Mouse (Mus musculus) embryo, embryonic 9.5 days (tissue): ENCODE data around the gene Ahnak.
"Not testable (repeated sequence)": the region's sequence is repeated elsewhere in the genome, so short reads cannot be mapped to it uniquely, and the experiment has no call there.

Experiments used
- DNase-seq: peaks from one replicate; pipeline ENCODE4 v3.0.0-alpha.2; 2017; ENCODE audit errors: extremely low spot score

The Ahnak gene

GRCm38 (mm10) chr19:9097441-9097840 is 108.4 kb downstream of the Ahnak start:
- DNase-seq = no peak

- DNase-seq = no peak
These were observed 110.7 kb downstream of the Ahnak start for GRCm38 (mm10) chr19:9099751-9100150.

- DNase-seq = no peak
These were observed 111.4 kb downstream of the Ahnak start for GRCm38 (mm10) chr19:9100297-9101061.

- DNase-seq = no peak
These were observed 112.0 kb downstream of the Ahnak start for GRCm38 (mm10) chr19:9101062-9101457.

GRCm38 (mm10) chr19:9103986-9104385 is 114.9 kb downstream of the Ahnak start:
- DNase-seq = no peak

GRCm38 (mm10) chr19:9105101-9105685 is 116.1 kb downstream of the Ahnak start:
- no peak for DNase-seq

GRCm38 (mm10) chr19:9106096-9106495 is 117.0 kb downstream of the Ahnak start:
- no peak for DNase-seq

- peak; percentile 15 for DNase-seq
These were observed 117.8 kb downstream of the Ahnak start for GRCm38 (mm10) chr19:9106751-9107378.

- DNase-seq = no peak
These were observed 118.3 kb downstream of the Ahnak start for GRCm38 (mm10) chr19:9107379-9107755.

- no peak for DNase-seq
These were observed 119.5 kb downstream of the Ahnak start for GRCm38 (mm10) chr19:9108536-9108935.

GRCm38 (mm10) chr19:9110182-9110869 is 121.2 kb downstream of the Ahnak start:
- peak; percentile 60 for DNase-seq

- DNase-seq = no peak
These were observed 123.0 kb downstream of the Ahnak start for GRCm38 (mm10) chr19:9112043-9112442.

- no peak for DNase-seq
These were observed 127.2 kb downstream of the Ahnak start for GRCm38 (mm10) chr19:9116268-9116667.

GRCm38 (mm10) chr19:9117275-9117674 is 128.2 kb downstream of the Ahnak start:
- no peak for DNase-seq

- no peak for DNase-seq
These were observed 130.8 kb downstream of the Ahnak start for GRCm38 (mm10) chr19:9119655-9120425.

GRCm38 (mm10) chr19:9122390-9122789 is 133.3 kb downstream of the Ahnak start:
- DNase-seq = no peak

GRCm38 (mm10) chr19:9123986-9124385 is 134.9 kb downstream of the Ahnak start:
- not testable (repeated sequence) for DNase-seq
